Mouse (Mus musculus) forebrain, embryonic 13.5 days (tissue): ENCODE measurements at regions not wholly inside any gene's neighbourhood (a gene's known extent, or its start where the extent isn't known, plus 50 kb on each side); places are given as distances from the start of the nearest gene placed in this dataset.

Experiments used
- ATAC-seq: fragments of 200-750 bp; cut with Nextera tagmentation; 2 replicates; pipeline ENCODE4 v1.8.0; 2017
- H3K27ac ChIP-seq: fragments of 300-500 bp; sonication (generic); 2 replicates; pipeline ENCODE4 v1.5.1; 2015; ENCODE audit warnings: inconsistent platforms, mild to moderate bottlenecking, moderate library complexity
- H3K27me3 ChIP-seq: fragments of 300-500 bp; sonication (generic); 2 replicates; pipeline ENCODE4 v1.6.1; 2015; ENCODE audit warnings: mild to moderate bottlenecking, inconsistent platforms
- H3K36me3 ChIP-seq: fragments of 300-500 bp; sonication (generic); 2 replicates; pipeline ENCODE4 v1.6.1; 2015; ENCODE audit warnings: mild to moderate bottlenecking, inconsistent platforms; ENCODE audit not compliant: poor library complexity, severe bottlenecking
- H3K4me1 ChIP-seq: fragments of 300-500 bp; sonication (generic); 2 replicates; pipeline ENCODE4 v1.6.1; 2015; ENCODE audit warnings: inconsistent platforms
- H3K4me2 ChIP-seq: fragments of 300-500 bp; sonication (generic); 2 replicates; pipeline ENCODE4 v1.6.1; 2015; ENCODE audit warnings: inconsistent platforms, mild to moderate bottlenecking, moderate library complexity
- H3K4me3 ChIP-seq: fragments of 300-500 bp; sonication (generic); 2 replicates; pipeline ENCODE4 v1.5.1; 2015; ENCODE audit warnings: mild to moderate bottlenecking, inconsistent platforms
- H3K9ac ChIP-seq: fragments of 300-500 bp; sonication (generic); 2 replicates; pipeline ENCODE4 v1.6.1; 2015; ENCODE audit warnings: mild to moderate bottlenecking, inconsistent platforms
- H3K9me3 ChIP-seq: fragments of 300-500 bp; sonication (generic); replicated peaks from 2 replicates; pipeline ENCODE4 v1.6.1; 2016; ENCODE audit warnings: inconsistent platforms
- WGBS: fragments of 180-500 bp; shearing (Covaris S2); methylation state at CpG from one replicate; pipeline ENCODE4 v1.1.7; 2015; 5-methylcytosine and 5-hydroxymethylcytosine counted together

DNA sequence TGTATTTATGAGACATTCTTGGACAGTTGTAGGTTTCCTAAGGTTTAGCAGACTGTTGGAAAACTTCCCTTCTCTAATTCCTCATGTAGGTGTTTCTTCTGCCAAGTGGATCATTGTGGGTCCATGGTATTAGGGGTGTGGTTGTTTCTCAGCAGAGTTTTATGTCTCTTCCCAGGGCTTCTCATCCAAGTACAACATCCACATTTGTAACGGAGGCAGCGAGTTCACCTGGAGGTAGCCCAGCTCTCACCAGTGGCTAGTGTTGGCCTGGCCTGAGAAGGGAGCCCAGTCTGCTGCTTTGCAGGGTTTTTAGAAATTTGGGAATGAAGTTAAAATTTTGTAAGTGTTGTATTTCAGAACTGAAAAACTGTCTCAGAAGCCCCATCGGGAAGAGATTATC, 122.4 kb downstream of the Wnt5a start:
- 93% methylated on average over 3 of the region's 3 CpGs for WGBS
- ATAC-seq = no peak
- Histone ChIP-seq H3K9ac (no peak overlapping the region), H3K4me2 (no peak overlapping the region), H3K4me1 (no peaks in the 10 kb centered on the region), H3K4me3 (no peak overlapping the region), H3K9me3 (no peaks in the 10 kb centered on the region), H3K27ac (no peak overlapping the region), H3K27me3 (no peaks in the 10 kb centered on the region), H3K36me3 (no peaks in the 10 kb centered on the region)

DNA sequence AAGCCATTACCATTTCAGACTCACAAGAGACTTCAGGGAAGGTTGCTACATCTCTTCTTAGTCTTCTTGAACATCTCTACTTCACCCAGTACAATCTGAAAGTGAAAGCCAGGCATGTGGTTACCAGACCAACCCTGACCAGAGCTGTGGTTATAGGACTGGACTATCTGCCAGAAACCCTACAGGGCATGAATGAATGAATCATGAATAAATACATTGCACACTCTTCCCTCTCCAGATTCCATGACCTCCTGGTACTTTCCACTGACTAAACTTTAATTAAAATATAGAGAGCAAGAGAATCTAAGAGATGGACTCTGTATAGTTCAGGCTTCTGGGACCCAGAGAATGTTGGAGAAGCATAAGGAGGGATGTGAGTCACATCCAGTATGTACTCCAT, 130.6 kb downstream of the Wnt5a start:
- Histone ChIP-seq H3K4me2 (no peak overlapping the region), H3K27me3 (no peaks in the 10 kb centered on the region), H3K9ac (no peak overlapping the region), H3K36me3 (no peaks in the 10 kb centered on the region), H3K4me3 (no peak overlapping the region), H3K4me1 (no peaks in the 10 kb centered on the region), H3K27ac (no peak overlapping the region), H3K9me3 (no peaks in the 10 kb centered on the region)
- no peak for ATAC-seq

DNA sequence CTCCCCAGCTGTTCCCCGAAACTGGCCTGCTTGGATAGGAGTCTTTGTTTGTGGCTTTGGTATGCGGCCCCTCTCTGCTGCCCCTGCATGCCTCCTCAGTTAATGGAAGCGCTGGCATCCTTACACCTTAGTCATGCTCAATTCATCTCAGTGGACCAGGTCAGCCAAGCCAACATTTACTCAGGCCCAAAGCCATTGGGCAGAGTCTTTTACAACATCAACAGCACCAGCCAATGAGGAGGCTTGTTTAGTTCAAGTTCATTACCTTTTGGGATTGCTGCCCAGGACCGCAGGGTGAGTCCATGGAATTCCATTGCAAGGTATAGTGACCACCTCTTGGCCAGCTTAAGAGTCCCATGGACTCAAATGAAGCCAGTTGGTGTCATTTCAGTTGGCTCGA, 134.5 kb downstream of the Wnt5a start:
- H3K27ac ChIP-seq = no peak overlapping the region
- 86% methylated on average over 5 of the region's 5 CpGs for WGBS
- H3K4me3 ChIP-seq = no peak overlapping the region

DNA sequence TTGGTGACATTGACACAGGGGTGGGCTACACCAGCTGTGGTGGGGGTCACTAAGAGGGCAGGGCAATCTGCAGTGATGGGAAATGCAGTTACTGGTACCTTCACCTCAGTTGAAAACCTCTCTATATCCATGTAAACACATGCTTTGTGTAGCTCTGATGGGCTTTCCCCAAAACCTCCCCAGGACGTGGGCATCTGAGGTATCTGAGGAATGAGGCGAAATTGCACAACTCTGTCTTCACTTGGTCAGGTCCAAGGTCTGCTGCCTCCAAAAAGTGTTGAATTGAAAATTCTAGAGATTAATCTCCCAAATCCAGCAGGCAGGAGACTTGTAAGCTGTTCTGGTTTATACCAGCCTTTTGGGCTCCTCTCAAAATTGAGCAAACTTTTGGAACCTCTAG, 141.3 kb downstream of the Wnt5a start:
- WGBS = 86% methylated on average over 2 of the region's 2 CpGs
- Histone ChIP-seq H3K9me3 (no peaks in the 10 kb centered on the region), H3K36me3 (no peaks in the 10 kb centered on the region)

More for the DNA sequence above, 134.5 kb downstream of the Wnt5a start:
- no peak for ATAC-seq
- Histone ChIP-seq H3K27me3 (no peaks in the 10 kb centered on the region), H3K4me1 (no peaks in the 10 kb centered on the region), H3K36me3 (no peaks in the 10 kb centered on the region), H3K9me3 (no peaks in the 10 kb centered on the region), H3K4me2 (no peak overlapping the region), H3K9ac (no peak overlapping the region)

DNA sequence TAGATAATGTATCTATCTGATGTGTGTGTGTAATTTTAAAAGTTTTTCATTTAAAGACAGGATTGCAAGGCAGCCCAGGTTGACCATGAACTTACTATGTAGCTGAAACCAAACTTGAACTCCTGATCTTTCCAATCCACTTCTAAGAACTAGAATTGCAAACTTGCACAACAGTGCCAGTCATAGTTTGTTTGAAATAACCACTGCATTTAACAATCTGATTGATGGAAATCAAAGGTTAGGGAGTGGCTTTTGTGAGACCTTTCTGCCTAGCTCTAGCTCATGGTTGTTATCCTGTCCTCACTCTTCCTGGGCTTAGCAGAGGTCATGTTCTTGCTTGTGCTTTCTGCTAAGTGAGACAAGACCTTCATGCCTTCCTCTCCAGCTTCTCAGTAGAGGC, 144.9 kb downstream of the Wnt5a start:
- H3K27ac ChIP-seq = no peak overlapping the region
- no peak for ATAC-seq
- no peaks in the 10 kb centered on the region for H3K36me3 ChIP-seq
- H3K9me3 ChIP-seq = no peaks in the 10 kb centered on the region
- H3K9ac ChIP-seq = no peak overlapping the region
- no peak overlapping the region for H3K4me2 ChIP-seq
- no peaks in the 10 kb centered on the region for H3K27me3 ChIP-seq
- H3K4me1 ChIP-seq = no peaks in the 10 kb centered on the region
- no peak overlapping the region for H3K4me3 ChIP-seq

More for the DNA sequence above, 141.3 kb downstream of the Wnt5a start:
- ATAC-seq = no peak
- H3K27ac ChIP-seq = no peak overlapping the region
- H3K9ac ChIP-seq = no peak overlapping the region
- H3K4me2 ChIP-seq = no peak overlapping the region
- H3K27me3 ChIP-seq = no peaks in the 10 kb centered on the region
- H3K4me1 ChIP-seq = no peaks in the 10 kb centered on the region
- no peak overlapping the region for H3K4me3 ChIP-seq

DNA sequence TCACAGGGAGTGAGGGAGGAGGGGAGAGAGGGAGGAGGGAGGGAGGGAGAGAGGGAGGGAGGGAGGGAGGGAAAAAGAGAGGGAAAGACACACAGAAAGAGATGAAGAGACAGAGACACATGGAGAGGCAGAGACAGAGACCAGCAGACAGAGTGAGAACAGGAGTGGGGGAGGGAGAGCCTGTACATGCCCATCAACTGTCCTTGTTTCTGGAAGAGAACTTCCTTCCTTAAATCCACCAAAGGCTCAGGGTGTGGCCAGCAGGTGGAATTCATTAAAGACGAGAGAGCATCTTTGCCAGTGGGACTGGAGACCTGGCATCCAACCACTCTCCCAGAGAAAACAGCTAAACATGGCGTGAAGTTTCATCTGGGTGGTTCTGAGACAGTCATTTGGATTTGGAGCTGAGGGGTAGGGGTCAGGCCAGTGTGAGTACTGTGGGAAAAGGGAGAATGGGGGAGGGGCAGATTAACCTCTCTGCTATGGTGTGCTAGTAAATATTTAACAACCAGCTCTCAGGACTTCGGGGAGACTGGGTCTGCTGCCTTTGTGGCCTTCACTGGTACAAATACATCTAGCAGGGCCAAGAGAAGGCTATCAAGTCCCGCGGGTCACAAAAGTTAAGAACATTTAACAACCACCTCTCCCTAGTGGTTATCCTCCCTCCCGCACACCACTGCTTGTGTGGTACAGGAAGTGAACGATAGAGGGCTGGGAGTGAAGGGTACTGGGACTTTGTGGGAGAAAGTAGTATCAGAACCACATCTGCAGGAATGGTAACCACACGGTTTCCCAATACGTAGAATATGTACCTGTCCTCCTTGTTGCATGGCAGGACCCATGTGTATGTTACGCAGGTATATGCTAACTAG, 148.7 kb downstream of the Wnt5a start:
- Histone ChIP-seq H3K9ac (no peak overlapping the region), H3K27ac (no peak overlapping the region), H3K36me3 (no peaks in the 10 kb centered on the region), H3K27me3 (no peaks in the 10 kb centered on the region), H3K4me3 (no peak overlapping the region), H3K4me1 (no peaks in the 10 kb centered on the region), H3K4me2 (no peak overlapping the region), H3K9me3 (no peaks in the 10 kb centered on the region)
- no peak for ATAC-seq
- WGBS = 88% methylated on average over 10 of the region's 10 CpGs

DNA sequence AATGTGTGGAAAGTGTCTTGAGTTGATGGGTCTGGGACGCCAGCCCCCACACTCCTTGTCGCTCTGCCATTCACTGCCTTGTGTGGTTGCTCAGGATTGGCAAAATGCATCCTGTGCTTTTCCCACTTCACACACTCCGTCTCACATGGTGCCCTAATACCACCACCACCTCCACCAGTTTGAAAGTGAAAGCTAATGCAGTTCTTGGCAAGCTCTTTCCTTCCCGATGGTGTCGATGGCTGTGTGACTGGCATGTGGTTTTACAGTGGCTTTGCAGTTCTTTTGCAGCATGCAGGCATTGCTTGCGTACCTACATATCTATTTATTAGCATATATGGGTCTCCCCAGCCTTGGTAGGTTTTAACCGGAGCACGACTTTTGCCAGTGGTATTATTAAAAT, 152.7 kb downstream of the Wnt5a start:
- no peak for ATAC-seq
- Histone ChIP-seq H3K36me3 (no peaks in the 10 kb centered on the region), H3K27ac (no peak overlapping the region), H3K4me2 (no peak overlapping the region), H3K9me3 (no peaks in the 10 kb centered on the region), H3K4me1 (no peaks in the 10 kb centered on the region; the same call in 1 of the 2 replicates), H3K27me3 (no peaks in the 10 kb centered on the region), H3K9ac (no peak overlapping the region), H3K4me3 (no peak overlapping the region)
- WGBS = 88% methylated on average over 8 of the region's 8 CpGs

DNA sequence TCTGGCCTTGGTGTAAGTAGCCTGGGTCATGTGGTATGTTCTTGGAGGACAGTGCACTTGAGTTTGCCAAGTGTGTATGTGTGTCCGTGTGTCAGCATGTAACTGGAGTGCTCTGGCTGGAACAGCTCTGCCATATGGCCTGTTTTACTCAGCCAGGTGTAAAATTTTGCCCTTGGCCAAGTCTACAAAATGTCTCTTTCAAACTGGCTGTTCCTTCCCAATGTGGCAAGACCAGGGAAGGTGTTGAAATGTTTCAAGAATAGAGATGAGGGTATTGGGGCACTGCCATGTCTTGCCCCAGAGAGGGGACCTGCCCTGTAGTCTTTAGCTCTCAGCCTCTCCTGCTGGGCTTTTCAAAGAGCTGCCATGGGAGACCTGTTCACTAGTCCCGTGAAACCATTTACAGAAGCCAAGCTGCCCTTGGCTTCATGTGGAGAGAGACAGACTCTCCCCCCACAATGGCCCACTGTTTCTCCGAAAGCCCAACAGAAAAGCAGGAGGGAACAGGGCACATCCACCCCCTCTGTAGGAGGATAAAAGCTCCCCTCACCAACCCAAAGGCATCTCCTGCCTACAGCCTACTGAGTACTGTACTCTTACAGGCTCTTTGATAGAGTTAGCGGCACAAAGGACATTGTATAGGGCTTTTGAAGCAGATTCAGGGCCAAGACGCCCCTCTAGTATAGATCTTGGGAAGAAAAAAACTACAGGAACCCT, 156.5 kb downstream of the Wnt5a start:
- ATAC-seq = peak; percentile 45; the same call in 1 of the 2 replicates
- no peaks in the 10 kb centered on the region for H3K27me3 ChIP-seq
- peaks cover 3% of the 10 kb centered on the region; the same call in 1 of the 2 replicates for H3K4me1 ChIP-seq
- no peak overlapping the region for H3K9ac ChIP-seq
- no peaks in the 10 kb centered on the region for H3K36me3 ChIP-seq
- 38% methylated on average over 5 of the region's 5 CpGs for WGBS
- no peak overlapping the region for H3K27ac ChIP-seq
- H3K4me2 ChIP-seq = no peak overlapping the region
- H3K4me3 ChIP-seq = no peak overlapping the region
- no peaks in the 10 kb centered on the region for H3K9me3 ChIP-seq

DNA sequence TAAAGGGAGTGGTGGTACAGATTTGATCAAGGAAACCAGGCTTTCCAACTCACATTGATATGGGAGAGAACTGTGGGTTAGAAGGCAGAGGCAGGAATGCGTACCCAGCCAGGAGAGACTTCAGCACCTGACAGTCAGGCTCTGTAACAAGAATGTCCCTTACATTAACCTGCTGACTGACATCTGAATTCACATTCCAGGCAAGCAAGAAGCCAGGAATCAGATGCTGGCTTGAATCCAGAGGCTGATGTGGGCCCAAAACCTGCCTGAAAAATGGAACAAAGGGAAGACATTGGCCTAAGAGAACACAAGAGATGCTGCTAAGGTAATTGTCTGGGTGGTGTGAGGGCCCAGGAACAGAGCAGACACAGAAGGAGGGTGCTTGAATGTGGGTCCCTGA, 158.8 kb downstream of the Wnt5a start:
- no peaks in the 10 kb centered on the region for H3K36me3 ChIP-seq
- no peak overlapping the region for H3K4me3 ChIP-seq
- no peak overlapping the region for H3K4me2 ChIP-seq
- no peaks in the 10 kb centered on the region for H3K9me3 ChIP-seq
- peaks cover 3% of the 10 kb centered on the region; the same call in 1 of the 2 replicates for H3K4me1 ChIP-seq
- WGBS = 78% methylated on average over 1 of the region's 1 CpGs
- H3K9ac ChIP-seq = no peak overlapping the region
- H3K27me3 ChIP-seq = no peaks in the 10 kb centered on the region
- ATAC-seq = no peak
- no peak overlapping the region for H3K27ac ChIP-seq

DNA sequence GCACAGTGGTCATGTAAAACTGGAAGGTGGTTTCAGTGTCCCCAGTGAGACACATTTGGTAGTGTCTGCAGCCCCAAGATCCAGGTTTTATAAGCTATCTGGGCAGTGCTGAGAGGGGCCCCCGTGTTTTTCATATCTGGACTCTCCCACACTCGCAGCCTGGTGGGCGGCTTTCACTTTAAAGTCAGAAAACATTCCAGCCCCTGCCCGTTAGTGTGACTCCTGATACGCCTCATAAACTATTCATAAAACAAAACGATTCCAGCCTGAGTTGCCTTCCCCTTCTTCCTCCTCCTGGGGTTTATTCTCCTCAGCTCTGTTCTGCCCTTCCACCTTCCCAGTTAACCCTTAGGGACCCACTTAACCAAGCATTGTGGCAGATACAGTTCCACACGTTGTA, 159.6 kb downstream of the Wnt5a start:
- Histone ChIP-seq H3K4me2 (no peak overlapping the region), H3K9me3 (no peaks in the 10 kb centered on the region), H3K4me3 (no peak overlapping the region), H3K4me1 (peaks cover 3% of the 10 kb centered on the region; the same call in 1 of the 2 replicates), H3K27ac (no peak overlapping the region), H3K36me3 (no peaks in the 10 kb centered on the region), H3K9ac (no peak overlapping the region), H3K27me3 (no peaks in the 10 kb centered on the region)
- ATAC-seq = no peak
- WGBS = 44% methylated on average over 7 of the region's 7 CpGs

DNA sequence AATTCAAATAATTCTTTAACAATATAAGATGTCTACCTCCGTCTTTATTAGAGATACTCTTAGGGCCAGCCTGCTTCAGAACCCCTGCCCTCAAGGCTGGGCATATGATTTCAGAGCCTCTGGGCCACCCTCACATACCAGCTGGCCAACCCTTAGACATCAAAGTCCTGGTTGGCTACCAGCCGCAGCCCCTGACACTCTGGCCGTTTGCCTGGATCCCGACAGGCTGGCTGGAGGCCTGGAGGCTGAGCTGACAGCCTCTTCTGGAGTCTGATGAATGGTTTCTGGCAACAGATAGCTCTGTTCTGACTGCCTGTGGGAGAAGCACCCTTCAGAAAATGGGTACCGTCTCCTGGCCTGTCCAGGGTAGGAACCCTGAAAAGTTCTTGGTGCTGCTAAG, 170.9 kb downstream of the Wnt5a start:
- Histone ChIP-seq H3K9ac (no peak overlapping the region), H3K27ac (no peak overlapping the region), H3K4me2 (no peak overlapping the region), H3K27me3 (no peaks in the 10 kb centered on the region), H3K4me3 (no peak overlapping the region), H3K36me3 (no peaks in the 10 kb centered on the region), H3K4me1 (no peaks in the 10 kb centered on the region), H3K9me3 (no peaks in the 10 kb centered on the region)
- peak; percentile 73; the same call in 1 of the 2 replicates for ATAC-seq
- 63% methylated on average over 5 of the region's 5 CpGs for WGBS

DNA sequence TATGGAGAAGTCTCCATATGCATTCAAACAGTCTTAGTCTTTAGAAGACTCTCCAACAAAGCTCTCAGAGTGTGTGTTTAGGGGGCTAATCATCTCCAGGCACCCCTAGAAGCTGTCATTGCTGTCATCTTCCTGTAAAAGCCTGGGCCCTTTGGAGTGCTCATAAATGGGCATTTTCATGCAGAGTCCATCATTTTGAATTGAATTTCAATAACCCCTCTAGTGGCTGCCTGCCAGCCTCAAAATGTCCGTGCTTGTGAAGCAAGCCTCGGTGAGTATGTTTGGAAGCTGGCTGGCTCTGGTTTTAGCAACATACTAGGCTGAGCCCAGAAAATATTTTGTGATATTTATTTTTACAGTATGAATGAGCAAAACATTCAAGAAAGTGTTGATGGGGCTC, 195.2 kb downstream of the Wnt5a start:
- H3K4me2 ChIP-seq = no peak overlapping the region
- no peak overlapping the region for H3K9ac ChIP-seq
- no peaks in the 10 kb centered on the region for H3K9me3 ChIP-seq
- 49% methylated on average over 2 of the region's 2 CpGs for WGBS
- H3K27me3 ChIP-seq = no peaks in the 10 kb centered on the region
- peak; percentile 41; the same call in 1 of the 2 replicates for ATAC-seq
- no peaks in the 10 kb centered on the region for H3K36me3 ChIP-seq
- H3K27ac ChIP-seq = no peak overlapping the region
- no peak overlapping the region for H3K4me3 ChIP-seq
- H3K4me1 ChIP-seq = no peaks in the 10 kb centered on the region
